Mouse (Mus musculus) forebrain, postnatal 0 days (tissue): ENCODE data around the gene Cyyr1. TPM values are rescaled to one million over a fixed set of nuclear protein-coding genes. Genes with fewer than 3 reads are reported as not detected.
"Not testable (repeated sequence)": the region's sequence is repeated elsewhere in the genome, so short reads cannot be mapped to it uniquely, and the experiment has no call there.

Source experiments
- ATAC-seq: fragments of 200-750 bp; cut with Nextera tagmentation; 2 replicates; pipeline ENCODE4 v1.8.0; 2017; ENCODE audit warnings: mild to moderate bottlenecking, moderate library complexity
- DNase-seq: peaks from one replicate; pipeline ENCODE4 v3.0.0-alpha.2; 2015
- H3K27ac ChIP-seq: fragments of 300-500 bp; sonication (generic); 2 replicates; pipeline ENCODE4 v1.5.1; 2014; ENCODE audit warnings: low read depth, mild to moderate bottlenecking, antibody characterized with exemption, low read length, moderate library complexity, mixed read lengths
- H3K27me3 ChIP-seq: fragments of 300-500 bp; sonication (generic); 2 replicates; pipeline ENCODE4 v1.6.1; 2014; ENCODE audit warnings: mild to moderate bottlenecking, low read length, mixed read lengths; ENCODE audit not compliant: insufficient read depth
- H3K36me3 ChIP-seq: fragments of 300-500 bp; sonication (generic); 2 replicates; pipeline ENCODE4 v1.6.1; 2014; ENCODE audit warnings: mild to moderate bottlenecking, moderate library complexity; ENCODE audit not compliant: insufficient read depth
- H3K4me1 ChIP-seq: fragments of 300-500 bp; sonication (generic); 2 replicates; pipeline ENCODE4 v1.6.1; 2014; ENCODE audit warnings: antibody characterized with exemption; ENCODE audit not compliant: insufficient read depth
- H3K4me2 ChIP-seq: fragments of 300-500 bp; sonication (generic); 2 replicates; pipeline ENCODE4 v1.6.1; 2014; ENCODE audit warnings: low read depth, mild to moderate bottlenecking, moderate library complexity
- H3K4me3 ChIP-seq: fragments of 300-500 bp; sonication (generic); 2 replicates; pipeline ENCODE4 v1.5.1; 2014; ENCODE audit warnings: low read depth, low read length, mixed read lengths
- H3K9ac ChIP-seq: fragments of 300-500 bp; sonication (generic); 2 replicates; pipeline ENCODE4 v1.6.1; 2014; ENCODE audit warnings: mild to moderate bottlenecking
- H3K9me3 ChIP-seq: fragments of 300-500 bp; sonication (generic); 2 replicates; pipeline ENCODE4 v1.6.1; 2016; ENCODE audit warnings: low read length
- CTCF ChIP-seq: sonication (generic); IDR thresholded peaks from 2 replicates; pipeline ENCODE4 v1.5.1; 2016; ENCODE audit warnings: antibody characterized with exemption, control low read depth, low read depth
- WGBS: fragments of 180-500 bp; shearing (Covaris S2); extraction: QIAGEN DNeasy Blood & Tissue Kit; methylation state at CpG from one replicate; pipeline ENCODE4 v1.1.7; 2014; 5-methylcytosine and 5-hydroxymethylcytosine counted together
- polyA plus RNA-seq: library from polyadenylated mRNA; unstranded; fragments of >200 nt; fragmentation: Nextera tagmentation; extraction: Ambion mirVana; gene quantifications from 2 replicates; pipeline ENCODE4 v1.2.1, GENCODE M21; 2015
- total RNA-seq: library from RNA; depleted of rRNA; stranded (reverse); fragments of >200 nt; gene quantifications from 2 replicates; pipeline ENCODE4 v1.2.3, GENCODE M21; 2014; rRNA removed

The Cyyr1 gene
- total RNA-seq (0.85 and 2.1 TPM in 2 replicates), polyA plus RNA-seq (0.75 and 1.3 TPM in 2 replicates)

- H3K4me2 ChIP-seq, H3K9ac ChIP-seq, DNase-seq, H3K9me3 ChIP-seq, ATAC-seq, H3K4me1 ChIP-seq, H3K36me3 ChIP-seq, H3K27me3 ChIP-seq, H3K27ac ChIP-seq, H3K4me3 ChIP-seq: not testable (repeated sequence)
- WGBS, result 89% methylated on average over 10 of the region's 13 CpGs
Measured at GRCm38 (mm10) chr16:85553297-85553696, at the start of gene Cyyr1. Gene Cyyr1 (minus strand): TSS chr16:85553397.

DNA sequence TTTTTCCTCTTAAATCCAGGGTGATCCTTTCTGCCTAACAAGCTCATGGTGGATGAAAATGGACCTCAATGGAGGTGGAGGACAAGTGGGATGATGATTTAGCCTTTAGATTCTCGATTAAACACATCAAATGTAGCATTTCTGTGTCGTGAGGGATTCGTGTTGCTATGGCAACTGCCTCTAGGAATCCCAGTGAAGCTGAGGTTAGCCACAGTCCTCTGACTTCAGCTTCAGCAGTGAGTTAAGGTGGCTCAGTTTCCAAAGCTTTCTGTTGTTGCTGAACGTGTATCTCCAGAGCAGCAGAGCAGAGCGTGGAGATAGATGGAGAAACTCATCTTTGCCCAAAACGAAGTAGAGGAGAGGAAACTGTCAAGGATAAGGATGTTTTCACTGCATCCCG, 35.6 kb upstream of the Cyyr1 start:
- H3K4me3 ChIP-seq, result no peak overlapping the region
- no peaks in the 10 kb centered on the region for H3K9me3 ChIP-seq
- no peak overlapping the region for H3K9ac ChIP-seq
- H3K4me1 ChIP-seq, result no peaks in the 10 kb centered on the region
- H3K4me2 ChIP-seq, result no peak overlapping the region
- WGBS, result 50% methylated on average over 7 of the region's 7 CpGs
- DNase-seq, result peak; percentile 42
- no peak overlapping the region for H3K27ac ChIP-seq
- TF ChIP-seq CTCF, result no peak
- no peaks in the 10 kb centered on the region for H3K27me3 ChIP-seq
- ATAC-seq, result peak; percentile 42; the same call in 1 of the 2 replicates
- no peaks in the 10 kb centered on the region for H3K36me3 ChIP-seq

DNA sequence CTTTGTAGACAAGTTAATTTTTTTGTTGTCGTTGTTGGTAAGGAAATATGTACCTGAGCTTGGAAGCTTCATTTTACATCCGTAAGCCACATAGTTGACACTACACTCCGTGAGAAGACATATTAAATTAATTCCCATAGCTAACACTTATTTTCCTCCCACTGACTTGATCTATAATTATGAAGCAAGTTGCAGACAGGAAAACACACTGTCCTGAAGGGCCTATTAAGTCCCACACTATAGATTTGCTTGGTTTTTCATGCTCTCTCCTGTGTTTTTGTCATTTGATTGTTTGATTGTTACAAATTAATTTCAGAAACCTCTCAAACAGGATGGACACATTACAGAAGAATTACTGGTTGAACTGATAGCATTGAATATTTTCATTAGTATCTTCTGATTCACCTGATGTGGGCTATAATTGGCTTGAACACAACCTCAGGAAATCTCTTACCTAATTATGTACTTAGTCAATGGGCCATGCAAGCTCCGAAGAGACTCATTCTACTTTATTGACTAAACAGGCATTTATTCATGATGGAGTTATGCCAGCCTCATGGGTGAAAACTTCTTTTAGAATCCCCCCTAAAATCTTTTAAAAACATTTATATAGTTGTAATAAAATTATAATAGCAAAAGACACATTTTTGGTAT, 34.5 kb upstream of the Cyyr1 start:
- WGBS, result 85% methylated on average over 4 of the region's 4 CpGs

DNA sequence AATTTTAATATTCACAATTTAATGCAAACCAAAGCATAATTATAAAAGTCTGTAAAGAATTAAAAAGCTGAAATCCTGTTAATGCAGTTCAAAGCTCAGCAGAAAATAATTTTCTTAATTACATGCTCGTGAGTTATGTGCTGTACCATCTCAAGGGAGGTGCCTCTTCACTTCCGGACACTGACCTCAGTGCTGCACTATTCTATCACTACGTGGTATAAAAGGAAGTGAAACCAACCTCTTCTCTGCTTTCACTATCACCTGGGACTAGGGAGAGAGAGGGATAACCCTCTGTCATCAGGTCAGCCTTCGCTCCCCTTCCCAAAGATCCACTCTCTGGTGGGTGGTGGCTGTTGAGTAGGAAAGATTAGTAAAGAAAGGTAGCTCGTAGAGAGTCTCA, 13.3 kb upstream of the Cyyr1 start:
- H3K27ac ChIP-seq, result no peak overlapping the region
- no peaks in the 10 kb centered on the region for H3K4me1 ChIP-seq
- H3K4me3 ChIP-seq, result no peak overlapping the region
- DNase-seq (no peak), ATAC-seq (no peak)
- TF ChIP-seq CTCF, result no peak
- no peaks in the 10 kb centered on the region for H3K36me3 ChIP-seq
- H3K4me2 ChIP-seq, result no peak overlapping the region
- no peaks in the 10 kb centered on the region for H3K9me3 ChIP-seq
- 87% methylated on average over 5 of the region's 5 CpGs for WGBS
- H3K27me3 ChIP-seq, result no peaks in the 10 kb centered on the region
- H3K9ac ChIP-seq, result no peak overlapping the region

More for the DNA sequence above, 34.5 kb upstream of the Cyyr1 start:
- Histone ChIP-seq H3K9me3 (no peaks in the 10 kb centered on the region), H3K4me2 (no peak overlapping the region), H3K9ac (no peak overlapping the region), H3K27ac (no peak overlapping the region), H3K36me3 (no peaks in the 10 kb centered on the region), H3K27me3 (no peaks in the 10 kb centered on the region), H3K4me1 (no peaks in the 10 kb centered on the region), H3K4me3 (no peak overlapping the region)
- DNase-seq (no peak), ATAC-seq (no peak)
- no peak for TF ChIP-seq CTCF

DNA sequence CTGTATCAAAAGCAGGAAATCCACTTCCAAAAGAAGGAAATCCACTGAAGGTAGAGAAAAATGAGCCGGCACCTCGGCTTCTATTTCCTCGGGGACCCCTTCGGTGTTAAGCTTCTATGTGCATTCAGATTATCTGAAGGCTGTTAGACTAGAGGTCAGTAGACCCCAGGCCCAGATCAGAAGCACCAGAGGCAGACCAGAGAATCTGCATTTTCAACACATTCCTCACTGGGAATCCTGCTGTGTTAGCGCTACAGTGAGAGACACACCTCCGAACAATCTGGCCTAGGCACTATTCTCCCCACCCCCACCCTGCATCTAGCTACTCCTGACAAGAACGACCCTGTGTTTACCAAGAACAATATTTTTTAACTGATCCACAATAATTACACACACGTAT, 641 bp upstream of the Cyyr1 start:
- H3K4me2 ChIP-seq, result no peak overlapping the region
- H3K4me1 ChIP-seq, result no peaks in the 10 kb centered on the region
- H3K27ac ChIP-seq, result no peak overlapping the region
- TF ChIP-seq CTCF, result no peak
- WGBS, result 53% methylated on average over 8 of the region's 8 CpGs
- no peaks in the 10 kb centered on the region for H3K27me3 ChIP-seq
- H3K4me3 ChIP-seq, result no peak overlapping the region
- ATAC-seq (no peak), DNase-seq (no peak)
- H3K9ac ChIP-seq, result no peak overlapping the region
- no peaks in the 10 kb centered on the region for H3K36me3 ChIP-seq
- no peaks in the 10 kb centered on the region for H3K9me3 ChIP-seq

DNA sequence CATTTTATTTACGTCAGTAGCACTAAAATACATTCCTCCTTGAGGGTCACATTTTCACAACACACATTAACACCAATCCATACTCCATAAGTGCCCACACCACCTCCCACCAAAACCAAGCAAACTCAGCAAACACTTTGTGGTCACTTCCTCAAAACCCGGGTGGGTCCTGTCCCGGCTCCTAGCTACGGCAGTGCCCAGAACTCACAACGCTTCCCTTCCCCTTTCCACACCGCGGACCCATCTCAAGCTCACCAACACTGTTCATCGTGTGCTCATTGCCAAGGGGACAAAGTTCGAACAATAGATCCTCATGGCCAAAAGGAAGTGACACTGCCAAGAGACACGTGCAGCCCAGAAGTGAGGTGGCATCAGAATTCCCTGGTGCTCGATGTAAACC, 1.2 kb downstream of the Cyyr1 start:
- ATAC-seq, DNase-seq: not testable (repeated sequence)
- 90% methylated on average over 1 of the region's 11 CpGs for WGBS

DNA sequence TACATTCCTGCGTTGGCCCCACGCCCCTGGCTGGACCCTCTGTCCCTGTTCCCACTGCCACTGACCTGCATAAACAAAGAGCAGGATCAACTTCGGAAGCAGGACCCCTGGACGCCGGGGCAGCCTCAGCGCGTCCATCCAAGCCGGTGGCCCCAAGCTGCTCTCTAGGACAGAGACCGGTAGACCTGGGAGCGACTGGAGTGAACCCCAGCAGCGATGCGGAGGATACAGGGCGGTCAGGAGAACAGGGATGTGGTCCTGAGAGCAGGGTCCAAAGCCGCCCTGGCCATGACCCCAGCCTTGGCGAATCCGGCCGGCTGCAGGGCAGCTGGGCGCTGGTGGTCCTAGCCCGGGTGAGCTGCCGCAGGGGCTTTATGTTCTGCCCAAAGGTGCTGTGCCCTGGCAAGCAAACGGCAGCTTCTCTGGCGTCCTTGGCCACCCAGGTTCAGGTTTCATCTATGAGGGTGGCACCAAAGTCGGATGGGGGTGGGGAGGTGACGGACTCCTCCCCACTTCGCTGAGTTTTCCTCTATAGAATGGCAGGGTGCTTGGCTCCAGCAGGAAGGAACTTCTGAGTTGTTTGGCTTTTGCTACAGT, 3.1 kb downstream of the Cyyr1 start:
- Histone ChIP-seq H3K9ac (0 out of 2 replicates have a peak overlapping the region, but pooled peaks have one; percentile 4), H3K36me3 (no peaks in the 10 kb centered on the region), H3K4me1 (no peaks in the 10 kb centered on the region), H3K4me2 (peak overlapping the region; percentile 44), H3K27ac (no peak overlapping the region), H3K27me3 (no peaks in the 10 kb centered on the region), H3K4me3 (peak overlapping the region; percentile 21; the same call in 1 of the 2 replicates), H3K9me3 (no peaks in the 10 kb centered on the region)
- 3% methylated on average over 25 of the region's 25 CpGs for WGBS
- no peak for TF ChIP-seq CTCF
- peak; percentile 40; the same call in 1 of the 2 replicates for ATAC-seq
- DNase-seq, result no peak

More for the DNA sequence above, 1.2 kb downstream of the Cyyr1 start:
- H3K9ac ChIP-seq, H3K36me3 ChIP-seq, H3K4me2 ChIP-seq, H3K27me3 ChIP-seq, H3K9me3 ChIP-seq, H3K27ac ChIP-seq, H3K4me1 ChIP-seq, H3K4me3 ChIP-seq: not testable (repeated sequence)
